Mouse (Mus musculus) cortical plate, adult 2 months (tissue): ENCODE measurements around the gene Osm.

Source experiments
- CTCF ChIP-seq: fragments of 200-500 bp; IDR thresholded peaks from 2 replicates; pipeline ENCODE4 v1.5.1; 2011; ENCODE audit warnings: mild to moderate bottlenecking, control low read depth, low read length; ENCODE audit not compliant: insufficient read depth; ENCODE audit errors: extremely low read depth
- POLR2A ChIP-seq: fragments of 200-500 bp; IDR thresholded peaks from 2 replicates; pipeline ENCODE4 v1.6.1; 2011; ENCODE audit warnings: mild to moderate bottlenecking, low read length, control low read depth; ENCODE audit not compliant: insufficient read depth; ENCODE audit errors: extremely low read depth

GRCm38 (mm10) chr11:4263296-4263695 lies 27.1 kb downstream of the Osm start:
- no peak for TF ChIP-seq POLR2A
- no peak for TF ChIP-seq CTCF
